Mouse (Mus musculus) embryonic facial prominence, embryonic 13.5 days (tissue): ENCODE measurements around the gene Senp1. TPM values are rescaled to one million over a fixed set of nuclear protein-coding genes. Genes with fewer than 3 reads are reported as not detected.

Source experiments
- ATAC-seq: fragments of 200-750 bp; cut with Nextera tagmentation; 2 replicates; pipeline ENCODE4 v1.8.0; 2017; ENCODE audit warnings: low read depth; ENCODE audit not compliant: insufficient number of reproducible peaks, insufficient read depth, low FRiP score, low TSS enrichment
- H3K27ac ChIP-seq: fragments of 300-500 bp; sonication (generic); 2 replicates; pipeline ENCODE4 v1.5.1; 2015; ENCODE audit warnings: moderate library complexity, mild to moderate bottlenecking, inconsistent platforms
- H3K27me3 ChIP-seq: fragments of 300-500 bp; sonication (generic); 2 replicates; pipeline ENCODE4 v1.6.1; 2015; ENCODE audit warnings: mild to moderate bottlenecking, inconsistent platforms
- H3K36me3 ChIP-seq: fragments of 300-500 bp; sonication (generic); 2 replicates; pipeline ENCODE4 v1.6.1; 2015; ENCODE audit warnings: mild to moderate bottlenecking, inconsistent platforms
- H3K4me1 ChIP-seq: fragments of 300-500 bp; sonication (generic); 2 replicates; pipeline ENCODE4 v1.6.1; 2015; ENCODE audit warnings: inconsistent platforms
- H3K4me2 ChIP-seq: fragments of 300-500 bp; sonication (generic); 2 replicates; pipeline ENCODE4 v1.6.1; 2015; ENCODE audit warnings: moderate library complexity, mild to moderate bottlenecking, inconsistent platforms
- H3K4me3 ChIP-seq: fragments of 300-500 bp; sonication (generic); 2 replicates; pipeline ENCODE4 v1.5.1; 2015; ENCODE audit warnings: mild to moderate bottlenecking, inconsistent platforms
- H3K9ac ChIP-seq: fragments of 300-500 bp; sonication (generic); 2 replicates; pipeline ENCODE4 v1.6.1; 2015; ENCODE audit warnings: mild to moderate bottlenecking, inconsistent platforms
- H3K9me3 ChIP-seq: fragments of 300-500 bp; sonication (generic); 2 replicates; pipeline ENCODE4 v1.6.1; 2016; ENCODE audit warnings: inconsistent platforms
- WGBS: fragments of 180-500 bp; shearing (Covaris S2); methylation state at CpG from one replicate; pipeline ENCODE4 v1.1.7; 2015; ENCODE audit warnings: mixed read lengths; 5-methylcytosine and 5-hydroxymethylcytosine counted together
- polyA plus RNA-seq: library from polyadenylated mRNA; unstranded; fragments of >200 nt; fragmentation: Nextera tagmentation; extraction: Ambion mirVana; gene quantifications from 2 replicates; pipeline ENCODE4 v1.2.1, GENCODE M21; 2015

Gene Senp1
- polyA plus RNA-seq, 1 experiment from 2014 or later: 36.5 TPM

DNA sequence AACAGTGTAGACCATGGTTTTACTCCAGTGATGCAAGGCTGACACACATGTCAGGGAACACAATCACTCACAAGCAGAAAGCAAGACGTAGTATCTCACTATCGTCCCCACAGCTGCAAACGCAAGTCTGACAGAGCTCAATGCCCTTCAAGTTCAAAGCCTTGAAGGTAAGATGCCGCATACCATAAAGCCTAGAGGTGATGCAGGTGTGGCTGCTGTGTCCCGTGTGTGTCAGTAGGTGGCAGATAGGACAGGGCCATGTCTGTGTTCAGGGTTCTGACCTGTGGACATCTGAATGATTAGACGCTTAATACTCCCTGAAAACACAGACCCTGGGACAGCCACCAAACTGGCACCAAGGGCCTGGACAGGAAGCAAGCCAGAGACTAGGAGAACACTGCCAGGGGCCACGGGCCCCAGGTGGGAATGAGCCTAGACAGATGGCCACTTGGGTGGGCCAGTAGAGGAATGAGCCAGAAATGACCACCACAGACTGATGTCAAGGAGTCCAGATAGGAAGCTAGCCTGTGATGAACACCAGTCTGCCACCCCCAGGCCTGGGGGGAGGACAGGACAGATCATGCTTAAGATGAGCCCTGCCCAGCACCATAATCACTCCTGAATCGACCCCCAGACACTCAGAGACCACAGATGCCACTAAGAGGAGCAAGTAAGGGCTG is 23.8 kb downstream of the Senp1 start:
- no peaks in the 10 kb centered on the region for H3K9me3 ChIP-seq
- no peak overlapping the region for H3K9ac ChIP-seq
- no peaks in the 10 kb centered on the region for H3K4me1 ChIP-seq
- H3K27me3 ChIP-seq: no peaks in the 10 kb centered on the region
- H3K36me3 ChIP-seq: peaks cover 76% of the 10 kb centered on the region
- no peak for ATAC-seq
- no peak overlapping the region for H3K4me2 ChIP-seq
- no peak overlapping the region for H3K4me3 ChIP-seq
- 91% methylated on average over 8 of the region's 8 CpGs for WGBS
- H3K27ac ChIP-seq: no peak overlapping the region

DNA sequence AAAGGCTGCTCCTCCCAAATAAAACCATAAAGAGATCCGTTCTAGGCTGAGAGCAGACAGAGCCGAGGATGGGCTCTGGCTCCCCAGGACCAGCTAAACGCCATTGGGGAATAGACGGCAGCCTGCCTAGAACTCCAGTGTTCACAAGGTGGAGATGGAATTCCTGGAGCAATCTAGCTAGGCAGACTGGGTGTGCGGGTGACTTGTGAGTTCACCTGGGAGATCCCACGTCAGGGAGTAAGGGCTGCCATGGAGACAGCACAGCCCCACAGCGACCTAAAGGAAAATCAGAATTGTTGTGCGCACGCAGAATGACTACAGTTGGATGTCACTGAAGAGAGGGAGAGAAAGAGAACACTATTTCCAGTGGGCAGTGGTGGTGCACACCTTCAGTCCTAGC is 25.0 kb downstream of the Senp1 start:
- H3K9ac ChIP-seq: no peak overlapping the region
- 87% methylated on average over 9 of the region's 9 CpGs for WGBS
- no peaks in the 10 kb centered on the region for H3K9me3 ChIP-seq
- H3K36me3 ChIP-seq: peaks cover 77% of the 10 kb centered on the region
- ATAC-seq: no peak
- H3K27ac ChIP-seq: no peak overlapping the region
- H3K4me3 ChIP-seq: no peak overlapping the region
- H3K4me1 ChIP-seq: no peaks in the 10 kb centered on the region
- no peak overlapping the region for H3K4me2 ChIP-seq
- H3K27me3 ChIP-seq: no peaks in the 10 kb centered on the region

DNA sequence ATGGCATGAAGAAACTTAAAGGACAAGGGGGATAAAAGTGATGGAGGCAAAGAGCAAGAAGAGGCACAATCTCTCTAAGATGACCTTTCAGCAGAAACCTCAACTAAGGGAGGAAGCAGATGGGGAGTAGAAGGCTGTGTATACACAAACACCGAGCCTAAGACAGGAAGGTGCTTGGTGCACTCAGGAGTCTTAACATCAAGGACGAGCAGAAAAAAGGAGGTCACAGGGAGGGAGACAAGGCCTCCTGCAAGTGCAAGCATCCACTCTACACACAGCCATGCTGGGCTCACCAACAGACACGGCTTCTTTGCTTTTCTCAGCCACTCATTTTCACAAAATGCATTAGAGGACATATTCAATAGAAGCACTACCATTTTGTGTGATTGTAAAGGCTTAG is 26.1 kb downstream of the Senp1 start:
- Histone ChIP-seq H3K4me3 (no peak overlapping the region), H3K4me2 (no peak overlapping the region), H3K9ac (no peak overlapping the region), H3K4me1 (no peaks in the 10 kb centered on the region), H3K27me3 (no peaks in the 10 kb centered on the region), H3K9me3 (no peaks in the 10 kb centered on the region), H3K27ac (no peak overlapping the region), H3K36me3 (peaks cover 78% of the 10 kb centered on the region)
- no peak for ATAC-seq
- WGBS: 72% methylated on average over 3 of the region's 3 CpGs

DNA sequence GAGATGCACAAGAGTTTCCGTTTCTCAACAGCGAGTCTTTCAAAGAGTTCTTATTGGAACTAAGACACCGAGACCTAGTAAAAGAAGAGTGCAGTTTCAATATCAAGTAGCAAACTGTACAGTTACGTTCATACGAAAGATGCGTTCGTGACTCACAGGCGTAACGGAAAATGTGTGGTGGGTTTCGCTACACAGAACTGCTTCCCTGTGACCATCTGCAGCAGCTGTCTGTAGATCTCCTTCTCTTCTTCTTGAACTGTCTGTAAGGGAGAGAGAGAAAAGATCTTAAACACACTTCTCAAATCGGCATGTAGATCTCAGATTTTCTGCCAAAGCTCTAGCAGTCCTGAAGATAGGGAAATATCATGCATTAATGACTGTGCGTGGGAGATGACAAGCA is 26.9 kb downstream of the Senp1 start:
- H3K4me3 ChIP-seq: no peak overlapping the region

DNA sequence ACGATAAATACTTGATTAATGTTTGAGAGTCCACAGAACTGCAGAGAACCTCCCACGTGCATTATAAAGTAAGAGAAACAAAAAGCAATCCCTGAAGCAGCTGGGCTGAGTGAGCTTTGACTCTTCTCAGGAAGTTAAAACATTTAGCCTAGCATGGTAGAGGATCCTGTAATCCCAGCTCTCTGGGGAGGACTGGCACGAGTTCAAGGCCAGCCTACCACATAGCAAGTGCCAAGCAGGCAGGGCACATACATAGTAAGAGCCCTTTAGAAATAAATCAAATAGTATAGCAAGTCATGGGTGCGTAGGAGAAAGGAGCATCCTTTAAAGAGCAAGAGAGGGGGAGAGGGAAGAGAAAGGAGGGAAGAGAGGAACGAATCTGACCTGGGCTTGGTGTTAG is 27.7 kb downstream of the Senp1 start:
- 90% methylated on average over 5 of the region's 5 CpGs for WGBS
- H3K4me1 ChIP-seq: no peaks in the 10 kb centered on the region
- H3K36me3 ChIP-seq: peaks cover 83% of the 10 kb centered on the region
- no peak overlapping the region for H3K4me3 ChIP-seq
- H3K27ac ChIP-seq: no peak overlapping the region
- H3K4me2 ChIP-seq: no peak overlapping the region
- H3K9ac ChIP-seq: no peak overlapping the region
- H3K9me3 ChIP-seq: no peaks in the 10 kb centered on the region
- H3K27me3 ChIP-seq: no peaks in the 10 kb centered on the region
- ATAC-seq: no peak

More for the DNA sequence above, 26.9 kb downstream of the Senp1 start:
- Histone ChIP-seq H3K27ac (no peak overlapping the region), H3K4me2 (no peak overlapping the region), H3K27me3 (no peaks in the 10 kb centered on the region), H3K9ac (no peak overlapping the region), H3K36me3 (peaks cover 79% of the 10 kb centered on the region), H3K4me1 (no peaks in the 10 kb centered on the region), H3K9me3 (no peaks in the 10 kb centered on the region)
- no peak for ATAC-seq
- WGBS: 94% methylated on average over 12 of the region's 12 CpGs

DNA sequence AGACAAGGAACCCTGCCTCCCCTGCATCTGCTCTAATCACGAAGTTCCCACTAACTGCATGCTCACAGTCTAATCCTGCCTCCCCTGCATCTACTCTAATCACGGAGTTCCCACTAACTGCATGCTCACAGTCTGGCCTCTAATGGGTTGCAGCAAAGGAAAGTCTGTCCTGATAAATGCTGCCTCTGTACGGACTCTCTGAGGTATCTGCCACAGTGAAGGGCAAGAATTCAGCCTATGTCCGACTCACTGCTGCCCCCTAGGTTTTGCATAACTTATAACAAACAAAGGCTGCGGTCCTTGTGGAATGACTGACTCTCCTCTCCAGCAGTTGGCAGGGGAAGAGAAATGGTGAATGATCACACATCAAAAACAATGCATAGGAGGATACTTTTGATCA is 38.3 kb downstream of the Senp1 start:
- Histone ChIP-seq H3K4me3 (no peak overlapping the region), H3K4me1 (no peaks in the 10 kb centered on the region), H3K9me3 (no peaks in the 10 kb centered on the region), H3K4me2 (no peak overlapping the region), H3K27me3 (no peaks in the 10 kb centered on the region), H3K27ac (no peak overlapping the region), H3K9ac (no peak overlapping the region), H3K36me3 (peaks cover 75% of the 10 kb centered on the region)
- ATAC-seq: no peak
- WGBS: 23% methylated on average over 5 of the region's 5 CpGs

DNA sequence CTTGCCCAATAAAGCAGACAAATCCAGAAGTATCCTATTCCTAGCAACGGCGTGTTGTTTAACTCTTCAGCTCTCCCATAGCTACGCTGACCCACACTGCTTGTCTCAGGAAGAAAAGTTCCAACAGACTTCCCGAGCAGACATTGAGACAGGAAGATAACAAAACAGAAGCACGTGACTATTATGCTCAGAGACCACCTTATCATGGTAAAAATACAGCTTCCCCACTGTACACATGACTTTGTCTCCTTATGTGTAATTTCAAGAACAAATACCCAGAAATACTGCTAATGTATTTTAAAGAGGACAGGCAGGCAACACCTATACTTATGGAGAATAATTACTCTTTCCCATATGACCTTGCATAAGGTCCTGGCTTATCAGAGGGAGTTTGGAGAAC is 41.9 kb downstream of the Senp1 start:
- Histone ChIP-seq H3K4me3 (no peak overlapping the region), H3K4me1 (no peaks in the 10 kb centered on the region), H3K27ac (no peak overlapping the region), H3K36me3 (peaks cover 81% of the 10 kb centered on the region), H3K4me2 (no peak overlapping the region), H3K9me3 (no peaks in the 10 kb centered on the region), H3K9ac (no peak overlapping the region), H3K27me3 (no peaks in the 10 kb centered on the region)
- ATAC-seq: no peak
- 88% methylated on average over 5 of the region's 5 CpGs for WGBS

DNA sequence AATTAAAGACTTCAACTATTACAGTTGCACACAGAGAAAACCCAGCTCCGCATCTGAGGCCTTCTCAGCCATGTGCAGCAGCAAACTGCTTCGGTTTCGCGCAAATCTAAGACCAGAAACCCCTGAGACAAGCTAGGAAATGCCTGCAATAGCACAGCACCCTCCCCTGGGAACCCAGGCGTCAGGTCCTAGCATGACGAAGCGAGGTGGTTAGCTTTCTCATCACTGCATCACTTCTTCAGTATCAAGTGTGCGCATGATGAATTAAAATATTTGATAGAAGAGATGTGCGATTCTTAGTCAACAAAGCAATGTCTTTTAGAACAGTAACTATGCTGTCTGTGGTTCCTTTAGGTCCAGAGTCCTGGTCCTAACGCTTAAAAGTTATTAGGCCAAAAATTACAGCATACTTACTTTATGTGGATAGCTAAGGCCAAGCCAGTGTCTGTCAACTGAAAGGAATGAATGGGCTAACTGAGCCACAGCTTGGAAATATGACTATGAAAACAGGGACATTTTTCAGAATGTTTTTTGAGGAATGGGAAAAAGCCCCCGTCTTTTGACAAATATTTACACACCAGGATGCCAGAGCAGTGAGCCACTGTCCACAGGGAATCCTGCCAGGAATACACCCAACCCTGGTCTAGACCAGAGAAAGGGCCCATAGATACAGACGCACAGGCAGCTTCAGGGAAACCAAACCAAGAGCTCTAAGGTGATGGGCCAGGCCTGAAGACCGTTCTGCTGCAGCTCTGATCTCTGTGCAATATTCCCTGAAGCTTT is 44.4 kb downstream of the Senp1 start:
- no peaks in the 10 kb centered on the region for H3K9me3 ChIP-seq
- no peak for ATAC-seq
- H3K27ac ChIP-seq: no peak overlapping the region
- no peak overlapping the region for H3K9ac ChIP-seq
- no peak overlapping the region for H3K4me2 ChIP-seq
- 87% methylated on average over 13 of the region's 13 CpGs for WGBS
- H3K36me3 ChIP-seq: peaks cover 88% of the 10 kb centered on the region
- H3K4me3 ChIP-seq: no peak overlapping the region
- H3K4me1 ChIP-seq: no peaks in the 10 kb centered on the region
- no peaks in the 10 kb centered on the region for H3K27me3 ChIP-seq

DNA sequence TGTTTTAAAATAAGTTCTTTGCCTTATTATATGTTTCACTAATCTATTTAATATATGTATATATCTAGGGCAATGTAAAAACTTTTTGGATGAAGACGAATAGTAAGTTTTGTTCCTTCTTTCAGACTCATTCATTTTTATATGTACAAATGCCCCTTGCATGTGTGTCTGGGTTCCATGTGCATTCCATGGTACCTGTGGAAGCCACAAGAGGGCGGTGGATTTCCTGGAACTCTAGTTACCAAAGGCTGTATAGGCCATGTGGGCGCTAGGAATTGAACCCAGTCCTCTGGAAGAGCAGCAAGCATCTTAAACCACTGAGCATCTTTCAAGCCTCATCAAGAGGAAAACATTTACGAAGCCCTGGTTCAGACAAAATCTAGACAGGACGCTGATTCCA is 49.2 kb downstream of the Senp1 start:
- Histone ChIP-seq H3K9me3 (no peaks in the 10 kb centered on the region), H3K4me1 (no peaks in the 10 kb centered on the region), H3K4me3 (no peak overlapping the region), H3K4me2 (no peak overlapping the region), H3K36me3 (peaks cover 92% of the 10 kb centered on the region), H3K9ac (no peak overlapping the region), H3K27me3 (no peaks in the 10 kb centered on the region), H3K27ac (no peak overlapping the region)
- ATAC-seq: no peak
- WGBS: 92% methylated on average over 5 of the region's 5 CpGs

DNA sequence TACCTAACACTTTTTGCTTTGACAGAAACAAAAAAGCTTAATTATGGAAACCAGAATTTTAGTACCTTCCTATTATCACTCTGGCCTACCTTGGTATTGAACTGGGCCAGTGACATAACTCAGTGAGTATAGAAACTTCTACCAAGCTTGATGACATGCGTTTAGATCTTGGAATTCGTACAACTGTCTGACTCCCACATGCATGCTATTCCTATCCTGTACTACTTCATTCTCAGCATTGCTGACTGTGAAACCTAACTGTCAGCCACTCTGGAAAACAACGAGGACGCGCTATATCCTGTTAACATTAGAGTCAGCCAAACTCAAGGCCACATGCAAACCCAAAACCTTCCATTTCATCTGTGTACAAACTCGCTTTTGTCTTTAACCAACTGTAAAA is 49.6 kb downstream of the Senp1 start:
- H3K27me3 ChIP-seq: no peaks in the 10 kb centered on the region
- no peak overlapping the region for H3K4me3 ChIP-seq
- ATAC-seq: no peak
- WGBS: 94% methylated on average over 6 of the region's 6 CpGs
- H3K4me2 ChIP-seq: no peak overlapping the region
- peaks cover 91% of the 10 kb centered on the region for H3K36me3 ChIP-seq
- no peak overlapping the region for H3K27ac ChIP-seq
- H3K9me3 ChIP-seq: no peaks in the 10 kb centered on the region
- no peak overlapping the region for H3K9ac ChIP-seq
- no peaks in the 10 kb centered on the region for H3K4me1 ChIP-seq

DNA sequence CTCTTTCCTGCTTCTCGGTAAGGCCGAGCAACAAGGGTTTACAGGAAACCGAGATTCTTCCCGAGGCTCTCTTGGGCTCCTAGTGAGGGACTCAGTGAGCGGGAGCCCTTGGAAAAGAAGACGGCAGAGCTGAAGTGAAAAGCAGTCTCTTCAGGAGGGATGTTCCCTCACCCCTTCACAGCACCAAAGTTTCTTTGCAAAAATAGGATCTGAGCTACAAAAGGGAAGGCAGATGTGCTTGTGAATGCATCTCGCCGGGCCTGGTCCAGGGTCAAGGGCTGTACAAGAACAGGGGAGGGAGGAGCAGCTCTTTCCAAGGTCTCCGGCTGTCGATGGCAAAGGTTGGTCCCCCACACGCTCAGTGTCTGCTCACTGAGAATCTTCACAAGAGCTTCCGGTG is 51.0 kb downstream of the Senp1 start:
- ATAC-seq: no peak
- H3K4me2 ChIP-seq: no peak overlapping the region
- H3K27me3 ChIP-seq: no peaks in the 10 kb centered on the region
- H3K27ac ChIP-seq: no peak overlapping the region
- no peak overlapping the region for H3K4me3 ChIP-seq
- no peak overlapping the region for H3K9ac ChIP-seq
- H3K9me3 ChIP-seq: no peaks in the 10 kb centered on the region
- no peaks in the 10 kb centered on the region for H3K4me1 ChIP-seq
- 91% methylated on average over 12 of the region's 12 CpGs for WGBS
- peaks cover 88% of the 10 kb centered on the region for H3K36me3 ChIP-seq

DNA sequence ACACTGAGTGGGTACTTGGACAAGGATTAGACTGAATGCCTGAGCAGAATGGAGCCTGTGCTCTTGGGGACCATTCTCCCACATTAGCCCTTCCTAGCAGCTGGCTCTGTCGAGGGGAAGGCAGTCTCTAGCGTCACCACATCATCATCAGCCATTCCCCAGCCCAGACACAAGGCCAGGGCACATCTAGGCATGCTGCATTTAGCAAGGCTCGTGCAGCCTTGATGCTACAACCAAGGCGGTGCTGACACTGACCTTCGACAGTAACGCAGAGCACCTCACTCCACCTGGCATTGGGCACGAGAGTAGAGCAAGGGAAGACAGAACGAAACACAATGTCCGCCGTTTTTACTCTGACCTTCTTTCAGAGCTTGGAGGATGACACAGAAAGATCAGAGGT is 53.9 kb downstream of the Senp1 start:
- peaks cover 11% of the 10 kb centered on the region for H3K4me1 ChIP-seq
- H3K4me2 ChIP-seq: no peak overlapping the region
- no peaks in the 10 kb centered on the region for H3K27me3 ChIP-seq
- no peak for ATAC-seq
- H3K9ac ChIP-seq: no peak overlapping the region
- peaks cover 82% of the 10 kb centered on the region for H3K36me3 ChIP-seq
- no peak overlapping the region for H3K4me3 ChIP-seq
- H3K27ac ChIP-seq: no peak overlapping the region
- no peaks in the 10 kb centered on the region for H3K9me3 ChIP-seq
- WGBS: 91% methylated on average over 10 of the region's 10 CpGs
